In the genomic region with DNA sequence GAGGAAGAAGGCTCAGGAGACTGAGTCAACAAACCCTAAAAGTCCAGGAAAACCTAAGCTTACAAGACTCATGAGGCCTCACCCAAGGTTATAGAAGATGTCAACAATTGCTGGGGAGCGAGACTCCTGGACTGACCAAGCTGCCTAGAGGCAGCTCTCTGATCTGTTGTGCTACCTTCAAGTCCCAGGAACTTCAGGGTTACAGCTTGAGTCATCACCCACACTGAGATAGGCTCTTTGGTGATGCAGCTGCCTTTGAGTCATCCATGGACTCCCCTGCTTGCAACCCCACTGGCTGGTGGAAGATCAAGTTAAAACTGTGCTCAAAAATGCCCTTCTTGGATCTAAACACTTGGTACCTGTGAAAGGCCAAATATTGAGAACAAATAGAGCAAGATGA, we compare ENCODE assay signal across 18 mouse cellular contexts. TPM values are rescaled to one million over a fixed set of nuclear protein-coding genes. Genes with fewer than 3 reads are reported as not detected.
"Had no signal": no experiment of that assay in that cellular context is flagged by ENCODE, and none has a peak within 500 bp of the region (broad histone marks: within the 10 kb centered on the region; RNA-seq: fewer than 3 reads in every experiment).

No protein-coding gene starts in this region.

- H3K9me3 ChIP-seq: limb, embryonic 15.5 days; liver, embryonic 12.5 days; lung, embryonic 15.5 days; midbrain, embryonic 12.5 days; stomach, embryonic 15.5 days had no signal

- H3K4me2 ChIP-seq: limb, embryonic 15.5 days; liver, embryonic 12.5 days; lung, embryonic 15.5 days; midbrain, embryonic 12.5 days; stomach, embryonic 15.5 days had no signal

- H3K4me1 ChIP-seq: limb, embryonic 15.5 days; liver, embryonic 12.5 days; lung, embryonic 15.5 days; midbrain, embryonic 12.5 days; stomach, embryonic 15.5 days had no signal

- H3K27me3 ChIP-seq: lung, embryonic 15.5 days; midbrain, embryonic 12.5 days; stomach, embryonic 15.5 days had no signal

- H3K36me3 ChIP-seq: limb, embryonic 15.5 days; liver, embryonic 12.5 days; lung, embryonic 15.5 days; midbrain, embryonic 12.5 days; stomach, embryonic 15.5 days had no signal

- H3K27ac ChIP-seq: left cerebral cortex, adult 2 months; limb, embryonic 15.5 days; liver, embryonic 12.5 days; lung, embryonic 15.5 days; macrophage; midbrain, embryonic 12.5 days; stomach, embryonic 15.5 days had no signal

- DNase-seq: kidney, postnatal 25 days; lung, postnatal 14 days; right cerebral cortex, postnatal 14 days; thymus, postnatal 4 days had no signal

- H3K9ac ChIP-seq: limb, embryonic 15.5 days; liver, embryonic 12.5 days; lung, embryonic 15.5 days; midbrain, embryonic 12.5 days; stomach, embryonic 15.5 days had no signal

- H3K4me3 ChIP-seq: left cerebral cortex, adult 2 months; limb, embryonic 15.5 days; liver, embryonic 12.5 days; lung, embryonic 15.5 days; midbrain, embryonic 12.5 days; stomach, embryonic 15.5 days had no signal

RNA-seq across cellular contexts. Expression of gene Cdkn2a, which starts 36.7 kb away (rescaled TPM):
- total RNA-seq: left cerebral cortex, adult 2 months; left cerebral cortex, postnatal 25 days; megakaryocyte-erythroid progenitor cell, adult 5-6 weeks had no signal
- polyA plus RNA-seq: kidney, embryonic 16.5 days; limb, embryonic 11.5 days; limb, embryonic 15.5 days; liver, embryonic 12.5 days; liver, embryonic 16.5 days; lung, embryonic 15.5 days; midbrain, embryonic 12.5 days; midbrain, embryonic 16.5 days; neural tube, embryonic 14.5 days; stomach, embryonic 15.5 days had no signal

RNA-seq across cellular contexts. Expression of gene Cdkn2b, which starts 53.1 kb away (rescaled TPM):
- total RNA-seq: megakaryocyte-erythroid progenitor cell, adult 5-6 weeks had no signal
